Comparison of ENCODE assay signal across 15 mouse cellular contexts in genomic region chr9:13466816-13467215, GRCm38 (mm10). TPM values are rescaled to one million over a fixed set of nuclear protein-coding genes. Genes with fewer than 3 reads are reported as not detected.
A peak's percentile ranks its signal among the peaks of the same experiment; 100 is the strongest.
DNase-seq lines count a peak whose midpoint lies in the region; ATAC-seq and TF ChIP-seq lines count a peak whose summit lies in the region.
"Had no signal": no experiment of that assay in that cellular context is flagged by ENCODE, and none has a peak within 500 bp of the region (broad histone marks: within the 10 kb centered on the region; RNA-seq: fewer than 3 reads in every experiment).

No protein-coding gene starts in this region.

- peak overlapping the region; percentile 28 for H3K4me3 ChIP-seq in gastrocnemius, adult 2 months
- H3K4me3 ChIP-seq in layer of hippocampus, adult 2 months = no peak overlapping the region
- H3K4me3 ChIP-seq in liver, embryonic 11.5 days (ENCODE audit: low read depth, low read length) = no peak overlapping the region
- no peak overlapping the region for H3K4me3 ChIP-seq in hindbrain, embryonic 10.5 days

- 58% methylated on average over 10 of the region's 10 CpGs for WGBS in liver, embryonic 11.5 days
- 89% methylated on average over 10 of the region's 10 CpGs for WGBS in hindbrain, embryonic 10.5 days

- H3K4me1 ChIP-seq in liver, embryonic 11.5 days (replicated peaks; ENCODE audit: control insufficient read depth, insufficient read depth, low read length) = peaks cover 8% of the 10 kb centered on the region
- peaks cover 33% of the 10 kb centered on the region for H3K4me1 ChIP-seq in hindbrain, embryonic 10.5 days (replicated peaks)

- no peak overlapping the region for H3K9ac ChIP-seq in liver, embryonic 11.5 days (ENCODE audit: low read depth, low read length)

- TF ChIP-seq CTCF in gastrocnemius, adult 2 months (IDR thresholded peaks at IDR 0.05) = no peak
- TF ChIP-seq CTCF in layer of hippocampus, adult 2 months (conservative IDR thresholded peaks at IDR 0.05) = no peak

- peak overlapping the region; percentile 76 for H3K27ac ChIP-seq in gastrocnemius, adult 2 months
- peak overlapping the region; percentile 65; the same call in 1 of the 2 replicates for H3K27ac ChIP-seq in layer of hippocampus, adult 2 months
- H3K27ac ChIP-seq in liver, embryonic 11.5 days (ENCODE audit: low read depth, low read length) = no peak overlapping the region
- no peak overlapping the region for H3K27ac ChIP-seq in hindbrain, embryonic 10.5 days

- DNase-seq in gastrocnemius, adult 2 months = no peak
- no peak for DNase-seq in gastrocnemius, postnatal 25 days
- no peak for DNase-seq in layer of hippocampus, adult 2 months (ENCODE audit: low spot score in 2 of 2)
- DNase-seq in layer of hippocampus, postnatal 14 days (ENCODE audit: low spot score in 2 of 2) = no peak
- DNase-seq in liver, embryonic 11.5 days (ENCODE audit: low spot score) = no peak
- peak; percentile 44 for DNase-seq in thymus, postnatal 0 days (ENCODE audit: low spot score)
- no peak for DNase-seq in embryo, embryonic 9.5 days (ENCODE audit: extremely low spot score)
- no peak for DNase-seq in hindbrain, embryonic 10.5 days (ENCODE audit: low spot score)
- DNase-seq: adrenal gland, adult 8-10 months; embryo, embryonic 11 days; gastrocnemius, postnatal 36 days; left cerebral cortex, postnatal 4 days; lung, postnatal 14 days had no signal

- no peaks in the 10 kb centered on the region for H3K9me3 ChIP-seq in liver, embryonic 11.5 days (ENCODE audit: control insufficient read depth, low read length)
- no peaks in the 10 kb centered on the region for H3K9me3 ChIP-seq in hindbrain, embryonic 10.5 days

- H3K4me2 ChIP-seq in liver, embryonic 11.5 days = peak overlapping the region; percentile 13; the same call in 1 of the 2 replicates

- no peaks in the 10 kb centered on the region for H3K27me3 ChIP-seq in liver, embryonic 11.5 days (replicated peaks; ENCODE audit: control insufficient read depth, insufficient read depth, low read length)
- no peaks in the 10 kb centered on the region for H3K27me3 ChIP-seq in hindbrain, embryonic 10.5 days (ENCODE audit: insufficient read depth, poor library complexity, severe bottlenecking)

- H3K36me3 ChIP-seq in liver, embryonic 11.5 days (ENCODE audit: control insufficient read depth, insufficient read depth, low read length) = no peaks in the 10 kb centered on the region
- H3K36me3 ChIP-seq in hindbrain, embryonic 10.5 days = no peaks in the 10 kb centered on the region

- no peak for ATAC-seq in liver, embryonic 11.5 days (replicated peaks; ENCODE audit: low FRiP score)

- intact Hi-C loops in gastrocnemius, adult 2 months (cut with DNase I) = no loop called here

RNA-seq across cellular contexts. Expression of gene Gm17571, which starts 20.3 kb away (rescaled TPM):
- total RNA-seq in gastrocnemius, adult 2 months (2021) = not detected
- total RNA-seq in gastrocnemius, postnatal 25 days (2021) = not detected
- not detected for total RNA-seq in layer of hippocampus, adult 2 months (2021)
- total RNA-seq in layer of hippocampus, postnatal 14 days (2021) = not detected
- not detected in 2 replicates for polyA plus RNA-seq in liver, embryonic 11.5 days (2014; fragmentation: Nextera tagmentation; extraction: Ambion mirVana)
- not detected in 2 replicates for polyA plus RNA-seq in thymus, postnatal 0 days (2015; fragmentation: Nextera tagmentation; extraction: Ambion mirVana)
- not detected in 2 replicates for polyA plus RNA-seq in hindbrain, embryonic 10.5 days (2016; fragmentation: Nextera tagmentation; extraction: Ambion mirVana)
- total RNA-seq: adrenal gland, adult 8-10 months; gastrocnemius, postnatal 36 days; layer of hippocampus, adult 18-20 months; left cerebral cortex, postnatal 4 days had no signal
- polyA plus RNA-seq: stomach, embryonic 14.5 days had no signal

Comparison
In these comparisons a context has a peak if more than half of its experiments do, and no peak if none do; other contexts are left out.
1. H3K27ac ChIP-seq: peak in gastrocnemius, adult 2 months (single experiment) and layer of hippocampus, adult 2 months (single experiment); none in liver, embryonic 11.5 days (single experiment) and hindbrain, embryonic 10.5 days (single experiment).